Mouse (Mus musculus) hindbrain, postnatal 0 days (tissue): ENCODE results near the gene Hadh. TPM values are rescaled to one million over a fixed set of nuclear protein-coding genes. Genes with fewer than 3 reads are reported as not detected.

Experiments
- ATAC-seq: fragments of 200-750 bp; cut with Nextera tagmentation; 2 replicates; pipeline ENCODE4 v1.8.0; 2017; ENCODE audit warnings: mild to moderate bottlenecking, moderate TSS enrichment, moderate library complexity
- DNase-seq: peaks from one replicate; pipeline ENCODE4 v3.0.0-alpha.2; 2015; ENCODE audit warnings: low spot score
- H3K27ac ChIP-seq: fragments of 300-500 bp; sonication (generic); 2 replicates; pipeline ENCODE4 v1.5.1; 2014; ENCODE audit warnings: mild to moderate bottlenecking
- H3K27me3 ChIP-seq: fragments of 300-500 bp; sonication (generic); 2 replicates; pipeline ENCODE4 v1.6.1; 2014; ENCODE audit warnings: low read length, mixed read lengths; ENCODE audit not compliant: insufficient read depth
- H3K36me3 ChIP-seq: fragments of 300-500 bp; sonication (generic); 2 replicates; pipeline ENCODE4 v1.6.1; 2014; ENCODE audit warnings: low read length, mixed read lengths; ENCODE audit not compliant: insufficient read depth
- H3K4me1 ChIP-seq: fragments of 300-500 bp; sonication (generic); 2 replicates; pipeline ENCODE4 v1.6.1; 2014; ENCODE audit warnings: antibody characterized with exemption, low read length, mixed read lengths; ENCODE audit not compliant: insufficient read depth
- H3K4me2 ChIP-seq: fragments of 300-500 bp; sonication (generic); 2 replicates; pipeline ENCODE4 v1.6.1; 2014; ENCODE audit warnings: low read depth, mild to moderate bottlenecking, low read length, moderate library complexity, mixed read lengths
- H3K4me3 ChIP-seq: fragments of 300-500 bp; sonication (generic); 2 replicates; pipeline ENCODE4 v1.5.1; 2014; ENCODE audit warnings: low read length
- H3K9ac ChIP-seq: fragments of 300-500 bp; sonication (generic); replicated peaks from 2 replicates; pipeline ENCODE4 v1.6.1; 2014; ENCODE audit warnings: mild to moderate bottlenecking, low read length, moderate library complexity, mixed read lengths
- H3K9me3 ChIP-seq: fragments of 300-500 bp; sonication (generic); 2 replicates; pipeline ENCODE4 v1.6.1; 2016; ENCODE audit warnings: low read length, mixed read lengths
- CTCF ChIP-seq: IDR thresholded peaks from 2 replicates; pipeline ENCODE4 v1.5.1; 2016; ENCODE audit warnings: antibody characterized with exemption, control low read depth, low read depth
- WGBS: fragments of 180-500 bp; shearing (Covaris S2); extraction: QIAGEN DNeasy Blood & Tissue Kit; methylation state at CpG from one replicate; pipeline ENCODE4 v1.1.7; 2014; 5-methylcytosine and 5-hydroxymethylcytosine counted together
- polyA plus RNA-seq: library from polyadenylated mRNA; unstranded; fragments of >200 nt; fragmentation: Nextera tagmentation; extraction: Ambion mirVana; gene quantifications from 2 replicates; pipeline ENCODE4 v1.2.1, GENCODE M21; 2015
- total RNA-seq: library from RNA; depleted of rRNA; stranded (reverse); fragments of >200 nt; gene quantifications from 2 replicates; pipeline ENCODE4 v1.2.3, GENCODE M21; 2014; rRNA removed

Hadh gene
- total RNA-seq (25.0 and 27.6 TPM in 2 replicates), polyA plus RNA-seq (46.3 and 50.9 TPM in 2 replicates)

GRCm38 (mm10) chr3:131271559-131272373 lies at the start of gene Hadh:
Hadh (minus strand) TSS chr3:131272101.
- H3K27me3 ChIP-seq = no peaks in the 10 kb centered on the region
- no peak for TF ChIP-seq CTCF
- peak within 1 kb of the TSS; percentile 60 for H3K9ac ChIP-seq
- H3K4me3 ChIP-seq = peak within 1 kb of the TSS; percentile 70
- peak; percentile 88 for DNase-seq
- WGBS = under 1% methylated on average over 54 of the region's 54 CpGs
- peak within 1 kb of the TSS; percentile 59 for H3K27ac ChIP-seq
- H3K4me1 ChIP-seq = peaks cover 9% of the 10 kb centered on the region; the same call in 1 of the 2 replicates
- H3K36me3 ChIP-seq = no peaks in the 10 kb centered on the region
- H3K9me3 ChIP-seq = no peaks in the 10 kb centered on the region
- H3K4me2 ChIP-seq = peak within 1 kb of the TSS; percentile 73
- ATAC-seq = peak; percentile 95

GRCm38 (mm10) chr3:131320184-131320583 lies 48.3 kb upstream of the Hadh start:
- H3K4me3 ChIP-seq = no peak overlapping the region
- no peaks in the 10 kb centered on the region for H3K9me3 ChIP-seq
- H3K36me3 ChIP-seq = no peaks in the 10 kb centered on the region
- H3K27me3 ChIP-seq = no peaks in the 10 kb centered on the region
- TF ChIP-seq CTCF = peak; percentile 91
- ATAC-seq (peak; percentile 63; the same call in 1 of the 2 replicates), DNase-seq (peak; percentile 91)
- 0 out of 2 replicates have a peak, but pooled peaks cover 2% of the 10 kb centered on the region for H3K4me1 ChIP-seq
- no peak overlapping the region for H3K4me2 ChIP-seq
- 5% methylated on average over 3 of the region's 3 CpGs for WGBS
- H3K27ac ChIP-seq = no peak overlapping the region
- H3K9ac ChIP-seq = no peak overlapping the region

- Histone ChIP-seq H3K36me3 (no peaks in the 10 kb centered on the region), H3K4me3 (no peak overlapping the region), H3K27ac (no peak overlapping the region), H3K9me3 (no peaks in the 10 kb centered on the region), H3K27me3 (no peaks in the 10 kb centered on the region), H3K4me1 (0 out of 2 replicates have a peak, but pooled peaks cover 2% of the 10 kb centered on the region), H3K4me2 (no peak overlapping the region), H3K9ac (no peak overlapping the region)
- TF ChIP-seq CTCF = no peak
- 62% methylated on average over 2 of the region's 2 CpGs for WGBS
- DNase-seq (no peak), ATAC-seq (no peak)
Observed at GRCm38 (mm10) chr3:131318211-131318610, 46.3 kb upstream of the Hadh start.

- Histone ChIP-seq H3K4me3 (no peak overlapping the region), H3K4me2 (no peak overlapping the region), H3K27me3 (no peaks in the 10 kb centered on the region), H3K27ac (no peak overlapping the region), H3K4me1 (0 out of 2 replicates have a peak, but pooled peaks cover 2% of the 10 kb centered on the region), H3K9ac (no peak overlapping the region), H3K9me3 (no peaks in the 10 kb centered on the region), H3K36me3 (no peaks in the 10 kb centered on the region)
- DNase-seq (no peak), ATAC-seq (no peak)
- no peak for TF ChIP-seq CTCF
- WGBS = 87% methylated on average over 1 of the region's 1 CpGs
Observed at GRCm38 (mm10) chr3:131317126-131317525, 45.2 kb upstream of the Hadh start.

- no peak for DNase-seq
- H3K27ac ChIP-seq = no peak overlapping the region
- no peaks in the 10 kb centered on the region for H3K9me3 ChIP-seq
- no peak overlapping the region for H3K4me3 ChIP-seq
- H3K9ac ChIP-seq = no peak overlapping the region
- 50% methylated on average over 4 of the region's 4 CpGs for WGBS
- no peak overlapping the region for H3K4me2 ChIP-seq
- H3K4me1 ChIP-seq = 0 out of 2 replicates have a peak, but pooled peaks cover 2% of the 10 kb centered on the region
- no peaks in the 10 kb centered on the region for H3K36me3 ChIP-seq
- 0 out of 2 replicates have a peak, but pooled peaks have one; percentile 24 for ATAC-seq
- no peaks in the 10 kb centered on the region for H3K27me3 ChIP-seq
- TF ChIP-seq CTCF = no peak
Observed at GRCm38 (mm10) chr3:131315957-131316510, 44.1 kb upstream of the Hadh start.

GRCm38 (mm10) chr3:131312340-131312739 lies 40.4 kb upstream of the Hadh start:
- no peak overlapping the region for H3K4me2 ChIP-seq
- no peak for ATAC-seq
- 94% methylated on average over 9 of the region's 9 CpGs for WGBS
- DNase-seq = no peak
- no peak overlapping the region for H3K27ac ChIP-seq
- H3K36me3 ChIP-seq = no peaks in the 10 kb centered on the region
- no peak overlapping the region for H3K4me3 ChIP-seq
- H3K9me3 ChIP-seq = no peaks in the 10 kb centered on the region
- TF ChIP-seq CTCF = no peak
- no peak overlapping the region for H3K9ac ChIP-seq
- no peaks in the 10 kb centered on the region for H3K4me1 ChIP-seq
- no peaks in the 10 kb centered on the region for H3K27me3 ChIP-seq
